27 mouse cellular contexts compared by ENCODE assay signal in genomic region chr1:172071556-172071955, GRCm38 (mm10). TPM values are rescaled to one million over a fixed set of nuclear protein-coding genes. Genes with fewer than 3 reads are reported as not detected.
A peak's percentile ranks its signal among the peaks of the same experiment; 100 is the strongest.
DNase-seq lines count a peak whose midpoint lies in the region; ATAC-seq lines count a peak whose summit lies in the region.
"Had no signal": no experiment of that assay in that cellular context is flagged by ENCODE, and none has a peak within 500 bp of the region (broad histone marks: within the 10 kb centered on the region; RNA-seq: fewer than 3 reads in every experiment).

No protein-coding gene starts in this region.

- no peak overlapping the region for H3K4me3 ChIP-seq in neural tube, embryonic 11.5 days (ENCODE audit: low read depth, low read length)
- no peak overlapping the region for H3K4me3 ChIP-seq in forebrain, embryonic 16.5 days (replicated peaks; ENCODE audit: low read length)
- H3K4me3 ChIP-seq: embryonic facial prominence, embryonic 15.5 days; heart, embryonic 12.5 days; limb, embryonic 15.5 days; liver, embryonic 15.5 days; neural tube, embryonic 13.5 days; stomach, embryonic 15.5 days had no signal

- no peaks in the 10 kb centered on the region for H3K9me3 ChIP-seq in neural tube, embryonic 11.5 days (ENCODE audit: control insufficient read depth, low read length)
- no peaks in the 10 kb centered on the region for H3K9me3 ChIP-seq in forebrain, embryonic 16.5 days (ENCODE audit: control insufficient read depth, low read length)
- H3K9me3 ChIP-seq: embryonic facial prominence, embryonic 15.5 days; heart, embryonic 12.5 days; limb, embryonic 15.5 days; liver, embryonic 15.5 days; neural tube, embryonic 13.5 days; stomach, embryonic 15.5 days had no signal

- peak; percentile 36; the same call in 1 of the 2 replicates for ATAC-seq in frontal cortex, adult (ENCODE audit: low TSS enrichment)
- ATAC-seq in neural tube, embryonic 11.5 days (ENCODE audit: insufficient read depth, low FRiP score, low TSS enrichment) = 0 out of 2 replicates have a peak, but pooled peaks have one; percentile 6
- ATAC-seq in forebrain, embryonic 16.5 days = peak; percentile 79

- peak overlapping the region; percentile 47; the same call in 1 of the 2 replicates for H3K27ac ChIP-seq in neural tube, embryonic 11.5 days (ENCODE audit: low read depth, low read length)
- peak overlapping the region; percentile 62 for H3K27ac ChIP-seq in forebrain, embryonic 16.5 days (ENCODE audit: low read length)
- H3K27ac ChIP-seq: embryonic facial prominence, embryonic 15.5 days; limb, embryonic 15.5 days; liver, embryonic 15.5 days; macrophage; stomach, embryonic 15.5 days had no signal

- H3K9ac ChIP-seq in neural tube, embryonic 11.5 days (ENCODE audit: low read length) = no peak overlapping the region
- no peak overlapping the region for H3K9ac ChIP-seq in forebrain, embryonic 16.5 days (replicated peaks; ENCODE audit: low read depth, low read length)
- H3K9ac ChIP-seq: embryonic facial prominence, embryonic 15.5 days; heart, embryonic 12.5 days; limb, embryonic 15.5 days; liver, embryonic 15.5 days; neural tube, embryonic 13.5 days; stomach, embryonic 15.5 days had no signal

- 47% methylated on average over 4 of the region's 4 CpGs for WGBS in neural tube, embryonic 11.5 days
- 63% methylated on average over 4 of the region's 4 CpGs for WGBS in forebrain, embryonic 16.5 days

- no peaks in the 10 kb centered on the region for H3K4me1 ChIP-seq in neural tube, embryonic 11.5 days (ENCODE audit: control insufficient read depth, insufficient read depth, low read length)
- H3K4me1 ChIP-seq in forebrain, embryonic 16.5 days (replicated peaks; ENCODE audit: control insufficient read depth, insufficient read depth, low read length) = no peaks in the 10 kb centered on the region; the same call in 1 of the 2 replicates
- H3K4me1 ChIP-seq: embryonic facial prominence, embryonic 15.5 days; limb, embryonic 15.5 days; liver, embryonic 15.5 days; neural tube, embryonic 13.5 days; stomach, embryonic 15.5 days had no signal

- no peaks in the 10 kb centered on the region for H3K27me3 ChIP-seq in neural tube, embryonic 11.5 days (ENCODE audit: control insufficient read depth, insufficient read depth, low read length)
- no peaks in the 10 kb centered on the region for H3K27me3 ChIP-seq in forebrain, embryonic 16.5 days (replicated peaks; ENCODE audit: control insufficient read depth, insufficient read depth, low read length)
- H3K27me3 ChIP-seq: embryonic facial prominence, embryonic 15.5 days; heart, embryonic 12.5 days; limb, embryonic 15.5 days; liver, embryonic 15.5 days; neural tube, embryonic 13.5 days; stomach, embryonic 15.5 days had no signal

- H3K36me3 ChIP-seq in neural tube, embryonic 11.5 days (ENCODE audit: control insufficient read depth, insufficient read depth, low read length) = peaks cover 40% of the 10 kb centered on the region
- H3K36me3 ChIP-seq in forebrain, embryonic 16.5 days (ENCODE audit: control insufficient read depth, insufficient read depth) = peaks cover 69% of the 10 kb centered on the region

- no peak overlapping the region for H3K4me2 ChIP-seq in neural tube, embryonic 11.5 days (ENCODE audit: low read depth)
- H3K4me2 ChIP-seq in forebrain, embryonic 16.5 days (ENCODE audit: low read length) = no peak overlapping the region
- H3K4me2 ChIP-seq: embryonic facial prominence, embryonic 15.5 days; heart, embryonic 12.5 days; limb, embryonic 15.5 days; liver, embryonic 15.5 days; neural tube, embryonic 13.5 days; stomach, embryonic 15.5 days had no signal

- no peak for DNase-seq in frontal cortex, postnatal 14 days (ENCODE audit: low spot score in 2 of 2)
- no peak for DNase-seq in neural tube, embryonic 11.5 days (ENCODE audit: low spot score)
- no peak for DNase-seq in neural tube, embryonic 10.5 days (ENCODE audit: extremely low spot score, low spot score)
- peak; percentile 69 for DNase-seq in retina, postnatal 1 day
- no peak for DNase-seq in gastrocnemius, postnatal 4 days (ENCODE audit: low spot score in 2 of 2)
- DNase-seq: cerebellum, adult 8-10 months; heart, adult 11 months; kidney, adult 9 months; kidney, postnatal 25 days; right cerebral cortex, postnatal 25 days had no signal

RNA-seq across cellular contexts. Expression of gene Copa, which starts 10.8 kb away (rescaled TPM):
- 219 and 225 TPM in 2 replicates for polyA plus RNA-seq in neural tube, embryonic 11.5 days (2014; fragmentation: Nextera tagmentation; extraction: Ambion mirVana)
- 235 and 242 TPM in 2 replicates for polyA plus RNA-seq in forebrain, embryonic 16.5 days (2015; fragmentation: Nextera tagmentation; extraction: Ambion mirVana)
- 100 to 1,000 TPM; 162 to 172 TPM for total RNA-seq in gastrocnemius, postnatal 4 days (2021)

RNA-seq across cellular contexts. Expression of gene Ncstn, which starts 11.0 kb away (rescaled TPM):
- 122 and 132 TPM in 2 replicates for polyA plus RNA-seq in neural tube, embryonic 11.5 days (2014; fragmentation: Nextera tagmentation; extraction: Ambion mirVana)
- polyA plus RNA-seq in forebrain, embryonic 16.5 days (2015; fragmentation: Nextera tagmentation; extraction: Ambion mirVana) = 108 and 112 TPM in 2 replicates
- 10 to 100 TPM; 62.9 to 65.4 TPM for total RNA-seq in gastrocnemius, postnatal 4 days (2021)

RNA-seq across cellular contexts. Expression of gene Nhlh1, which starts 14.2 kb away (rescaled TPM):
- polyA plus RNA-seq in neural tube, embryonic 11.5 days (2014; fragmentation: Nextera tagmentation; extraction: Ambion mirVana) = 13.8 and 15.7 TPM in 2 replicates
- polyA plus RNA-seq in forebrain, embryonic 16.5 days (2015; fragmentation: Nextera tagmentation; extraction: Ambion mirVana) = 2.0 TPM in 2 replicates
- total RNA-seq in gastrocnemius, postnatal 4 days (2021) = not detected
- total RNA-seq: adrenal gland, adult 18-20 months; gastrocnemius, adult 8-10 months; heart, postnatal 25 days had no signal
- polyA plus RNA-seq: C2C12; heart, embryonic 12.5 days; intestine, embryonic 14.5 days; liver, embryonic 15.5 days; lung, embryonic 16.5 days; macrophage; spleen, adult 2 months; stomach, embryonic 15.5 days; thymus, postnatal 0 days had no signal

RNA-seq across cellular contexts. Expression of gene Vangl2, which starts 43.3 kb away (rescaled TPM):
- 62.0 and 69.0 TPM in 2 replicates for polyA plus RNA-seq in neural tube, embryonic 11.5 days (2014; fragmentation: Nextera tagmentation; extraction: Ambion mirVana)
- 40.5 and 42.7 TPM in 2 replicates for polyA plus RNA-seq in forebrain, embryonic 16.5 days (2015; fragmentation: Nextera tagmentation; extraction: Ambion mirVana)
- total RNA-seq in gastrocnemius, postnatal 4 days (2021) = 10 to 100 TPM in 1 of 2 experiments, 1 to 10 TPM in 1; 9.6 to 10.4 TPM

RNA-seq across cellular contexts. Expression of gene Pex19, which starts 55.0 kb away (rescaled TPM):
- polyA plus RNA-seq in neural tube, embryonic 11.5 days (2014; fragmentation: Nextera tagmentation; extraction: Ambion mirVana) = 182 and 185 TPM in 2 replicates
- polyA plus RNA-seq in forebrain, embryonic 16.5 days (2015; fragmentation: Nextera tagmentation; extraction: Ambion mirVana) = 155 and 157 TPM in 2 replicates
- total RNA-seq in gastrocnemius, postnatal 4 days (2021) = 100 to 1,000 TPM; 130 to 147 TPM

Comparison
In these comparisons a context has a peak if more than half of its experiments do, and no peak if none do; other contexts are left out.
1. ATAC-seq: peak in every context shown above with its lines; median percentile 79 in forebrain, embryonic 16.5 days; 36 in frontal cortex, adult; 6 in neural tube, embryonic 11.5 days.